18 mouse cellular contexts compared by ENCODE assay signal in the genomic region with DNA sequence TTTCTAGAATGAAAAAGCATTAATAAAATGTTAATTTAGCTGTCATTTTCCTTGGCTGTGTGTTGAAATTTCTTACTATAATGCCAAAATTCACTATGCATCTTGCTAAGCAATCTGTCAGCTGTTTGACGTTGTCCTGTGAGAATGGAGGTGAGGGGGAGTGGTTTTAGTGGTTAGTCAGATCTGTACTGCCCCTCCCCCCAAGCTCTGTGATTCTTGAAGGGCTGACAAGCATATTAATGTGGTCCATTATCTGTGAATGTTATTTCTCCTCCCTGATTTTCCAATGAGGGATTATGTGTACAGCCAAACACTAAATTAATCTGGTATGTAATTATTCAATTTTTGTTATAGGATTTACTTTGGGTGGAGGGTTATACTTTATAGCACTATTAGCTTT. TPM values are rescaled to one million over a fixed set of nuclear protein-coding genes. Genes with fewer than 3 reads are reported as not detected.
DNase-seq lines count a peak whose midpoint lies in the region; ATAC-seq and TF ChIP-seq lines count a peak whose summit lies in the region.
"Had no signal": no experiment of that assay in that cellular context is flagged by ENCODE, and none has a peak within 500 bp of the region (broad histone marks: within the 10 kb centered on the region; RNA-seq: fewer than 3 reads in every experiment).

No protein-coding gene starts in this region.

- ATAC-seq in forebrain, embryonic 14.5 days = peak; percentile 43; the same call in 1 of the 2 replicates
- no peak for ATAC-seq in neural tube, embryonic 15.5 days (ENCODE audit: low FRiP score)
- ATAC-seq: intestine, postnatal 0 days had no signal

- no peaks in the 10 kb centered on the region for H3K36me3 ChIP-seq in forebrain, embryonic 14.5 days (ENCODE audit: control insufficient read depth, insufficient read depth, low read length)
- no peaks in the 10 kb centered on the region for H3K36me3 ChIP-seq in neural tube, embryonic 15.5 days

- 3% methylated on average over 1 of the region's 1 CpGs for WGBS in forebrain, embryonic 14.5 days
- 0% methylated on average over 1 of the region's 1 CpGs for WGBS in neural tube, embryonic 15.5 days

- no peak for TF ChIP-seq CTCF in layer of hippocampus, adult 2 months (conservative IDR thresholded peaks at IDR 0.05)

- no peak overlapping the region for H3K4me2 ChIP-seq in forebrain, embryonic 14.5 days (ENCODE audit: low read length)
- H3K4me2 ChIP-seq in neural tube, embryonic 15.5 days = no peak overlapping the region

- no peaks in the 10 kb centered on the region for H3K9me3 ChIP-seq in forebrain, embryonic 14.5 days (replicated peaks; ENCODE audit: control insufficient read depth, low read length)
- no peaks in the 10 kb centered on the region for H3K9me3 ChIP-seq in neural tube, embryonic 15.5 days (replicated peaks)

- no peak for DNase-seq in layer of hippocampus, adult 2 months (ENCODE audit: low spot score in 2 of 2)
- no peak for DNase-seq in layer of hippocampus, postnatal 36 days
- peak; percentile 85 for DNase-seq in forebrain, embryonic 14.5 days (ENCODE audit: low spot score)
- peak; percentile 26 for DNase-seq in induced T-regulatory cell, adult 2 months (ENCODE audit: low read depth)
- no peak for DNase-seq in left cerebral cortex, adult 18-20 months (ENCODE audit: low spot score in 2 of 2)
- DNase-seq in cerebellum, adult 9-11 months = no peak
- DNase-seq: cerebellum, adult 8-10 months; heart, adult 11 months; kidney, postnatal 36 days; thymus, postnatal 14 days had no signal

- peak overlapping the region; percentile 92 for H3K27ac ChIP-seq in layer of hippocampus, adult 2 months
- H3K27ac ChIP-seq in forebrain, embryonic 14.5 days (ENCODE audit: low read depth, low read length) = peak overlapping the region; percentile 89; the same call in 1 of the 2 replicates
- peak overlapping the region; percentile 80 for H3K27ac ChIP-seq in neural tube, embryonic 15.5 days (replicated peaks)

- no peak overlapping the region for H3K9ac ChIP-seq in forebrain, embryonic 14.5 days (ENCODE audit: low read length)
- H3K9ac ChIP-seq in neural tube, embryonic 15.5 days (replicated peaks) = no peak overlapping the region

- H3K4me3 ChIP-seq in layer of hippocampus, adult 2 months = no peak overlapping the region
- H3K4me3 ChIP-seq in forebrain, embryonic 14.5 days (ENCODE audit: low read depth, low read length) = no peak overlapping the region
- H3K4me3 ChIP-seq in neural tube, embryonic 15.5 days (replicated peaks) = no peak overlapping the region

- peaks cover 46% of the 10 kb centered on the region for H3K4me1 ChIP-seq in forebrain, embryonic 14.5 days (ENCODE audit: control insufficient read depth, insufficient read depth, low read length)
- peaks cover 76% of the 10 kb centered on the region for H3K4me1 ChIP-seq in neural tube, embryonic 15.5 days

- H3K27me3 ChIP-seq in forebrain, embryonic 14.5 days (replicated peaks; ENCODE audit: control insufficient read depth, insufficient read depth, low read length) = no peaks in the 10 kb centered on the region
- H3K27me3 ChIP-seq in neural tube, embryonic 15.5 days (replicated peaks) = no peaks in the 10 kb centered on the region

RNA-seq across cellular contexts. Expression of a gene that starts 30.0 kb away (rescaled TPM):
- total RNA-seq in layer of hippocampus, adult 2 months (2021) = 100 to 1,000 TPM; 277 to 286 TPM
- 100 to 1,000 TPM; 262 to 287 TPM for total RNA-seq in layer of hippocampus, postnatal 36 days (2021)
- polyA plus RNA-seq in forebrain, embryonic 14.5 days (2014; fragmentation: Nextera tagmentation; extraction: Ambion mirVana) = 108 and 134 TPM in 2 replicates
- 107 and 130 TPM in 2 replicates for polyA plus RNA-seq in neural tube, embryonic 15.5 days (2015; fragmentation: Nextera tagmentation; extraction: Ambion mirVana)
- total RNA-seq in left cerebral cortex, adult 18-20 months (2021) = 100 to 1,000 TPM; 199 to 218 TPM
- polyA plus RNA-seq: liver, adult 2 months had no signal

RNA-seq across cellular contexts. Expression of a gene that starts 42.5 kb away (rescaled TPM):
- total RNA-seq in layer of hippocampus, adult 2 months (2021) = not detected
- total RNA-seq in layer of hippocampus, postnatal 36 days (2021) = not detected
- polyA plus RNA-seq in forebrain, embryonic 14.5 days (2014; fragmentation: Nextera tagmentation; extraction: Ambion mirVana) = not detected in 2 replicates
- polyA plus RNA-seq in neural tube, embryonic 15.5 days (2015; fragmentation: Nextera tagmentation; extraction: Ambion mirVana) = not detected in 2 replicates
- total RNA-seq in left cerebral cortex, adult 18-20 months (2021) = not detected
- total RNA-seq: liver, adult 2 months; megakaryocyte-erythroid progenitor cell, adult 5-6 weeks had no signal
- polyA plus RNA-seq: embryonic facial prominence, embryonic 14.5 days; frontal cortex, adult 2 months; heart, postnatal 0 days; intestine, postnatal 0 days; liver, adult 2 months; lung, embryonic 16.5 days had no signal

Comparison
In these comparisons a context has a peak if more than half of its experiments do, and no peak if none do; other contexts are left out.
1. DNase-seq: peak in forebrain, embryonic 14.5 days (single experiment) and induced T-regulatory cell, adult 2 months (single experiment); none in layer of hippocampus, adult 2 months (0 of 2), layer of hippocampus, postnatal 36 days (0 of 2), left cerebral cortex, adult 18-20 months (0 of 2) and cerebellum, adult 9-11 months (single experiment).
2. Peak in every context shown above with its lines, with median percentiles within 50 percentile points of each other: H3K27ac ChIP-seq.